Mouse (Mus musculus) layer of hippocampus, adult 9-11 months (tissue): ENCODE measurements around the gene 2310011J03Rik.
A peak's percentile ranks its signal among the peaks of the same experiment; 100 is the strongest.

ENCODE experiments used
- DNase-seq: peaks from one replicate; pipeline ENCODE4 v3.0.0; 2022

2310011J03Rik gene

GRCm38 (mm10) chr10:80341491-80342304, 21.4 kb upstream of the 2310011J03Rik start:
- no peak for DNase-seq

- no peak for DNase-seq
These were observed 20.7 kb upstream of the 2310011J03Rik start for GRCm38 (mm10) chr10:80341026-80341425.

- DNase-seq, result peak; percentile 76
These were observed 19.8 kb upstream of the 2310011J03Rik start for GRCm38 (mm10) chr10:80339941-80340750.

GRCm38 (mm10) chr10:80336263-80336662, 15.9 kb upstream of the 2310011J03Rik start:
- no peak for DNase-seq

GRCm38 (mm10) chr10:80332525-80332989, 12.2 kb upstream of the 2310011J03Rik start:
- DNase-seq, result no peak

GRCm38 (mm10) chr10:80331636-80332524, 11.5 kb upstream of the 2310011J03Rik start:
- DNase-seq, result no peak

GRCm38 (mm10) chr10:80330888-80331287, 10.6 kb upstream of the 2310011J03Rik start:
- DNase-seq, result no peak

- no peak for DNase-seq
These were observed 9.7 kb upstream of the 2310011J03Rik start for GRCm38 (mm10) chr10:80330084-80330483.

- peak; percentile 98 for DNase-seq
These were observed 9.1 kb upstream of the 2310011J03Rik start, which contains the start of the genes Pcsk4 and Reep6 for GRCm38 (mm10) chr10:80329273-80330081. Pcsk4 (minus strand) TSS chr10:80329498. Reep6 (plus strand) TSS chr10:80329953.

GRCm38 (mm10) chr10:80325045-80325444, 4.7 kb upstream of the 2310011J03Rik start:
- no peak for DNase-seq

- no peak for DNase-seq
These were observed 4.0 kb upstream of the 2310011J03Rik start for GRCm38 (mm10) chr10:80324120-80325037.

- no peak for DNase-seq
These were observed 3.2 kb upstream of the 2310011J03Rik start for GRCm38 (mm10) chr10:80323261-80324119.

- DNase-seq, result no peak
These were observed 2.5 kb upstream of the 2310011J03Rik start for GRCm38 (mm10) chr10:80322811-80323211.

GRCm38 (mm10) chr10:80321670-80322581, 1.6 kb upstream of the 2310011J03Rik start:
- DNase-seq, result no peak

GRCm38 (mm10) chr10:80321014-80321669, 805 bp upstream of the 2310011J03Rik start:
- DNase-seq, result no peak

GRCm38 (mm10) chr10:80317011-80317410, 3.3 kb downstream of the 2310011J03Rik start:
- no peak for DNase-seq

- no peak for DNase-seq
These were observed 4.0 kb downstream of the 2310011J03Rik start for GRCm38 (mm10) chr10:80316359-80316781.

GRCm38 (mm10) chr10:80315315-80315714, 5.0 kb downstream of the 2310011J03Rik start:
- DNase-seq, result no peak
